Mouse (Mus musculus): Measurements from ENCODE around the gene Cltc. TPM values are rescaled to one million over a fixed set of nuclear protein-coding genes. Genes with fewer than 3 reads are reported as not detected.
A peak's percentile ranks its signal among the peaks of the same experiment; 100 is the strongest.

The Cltc gene
- polyA plus RNA-seq, 1 experiment from 2014 or later: 64.5 TPM

GRCm38 (mm10) chr11:86646885-86647459 is 110.4 kb downstream of the Cltc start:
- TF ChIP-seq EP300 (optimal IDR thresholded peaks at IDR 0.05) (no peak), CTCF (IDR thresholded peaks at IDR 0.05; ENCODE audit: low read depth) (no peak)
- H3K4me2 ChIP-seq (replicated peaks; ENCODE audit: low read depth): no peak overlapping the region
- H3K9me3 ChIP-seq (ENCODE audit: control insufficient read depth, low read length): no peaks in the 10 kb centered on the region
- DNase-seq (ENCODE audit: low spot score) (no peak), ATAC-seq (ENCODE audit: low FRiP score, low TSS enrichment) (no peak)
- H3K27ac ChIP-seq (replicated peaks): peak overlapping the region; percentile 61
- 77% methylated on average over 3 of the region's 3 CpGs for WGBS
- no peaks in the 10 kb centered on the region for H3K36me3 ChIP-seq (ENCODE audit: control insufficient read depth, insufficient read depth, low read length)
- H3K4me3 ChIP-seq (ENCODE audit: low read depth, low read length): no peak overlapping the region
- no peaks in the 10 kb centered on the region for H3K27me3 ChIP-seq (ENCODE audit: control insufficient read depth, insufficient read depth, low read length)
- no peaks in the 10 kb centered on the region for H3K4me1 ChIP-seq (replicated peaks; ENCODE audit: control insufficient read depth, insufficient read depth)
- H3K9ac ChIP-seq (ENCODE audit: low read length): no peak overlapping the region

- TF ChIP-seq CTCF (IDR thresholded peaks at IDR 0.05; ENCODE audit: low read depth) (no peak), EP300 (optimal IDR thresholded peaks at IDR 0.05) (no peak)
- Histone ChIP-seq H3K36me3 (ENCODE audit: control insufficient read depth, insufficient read depth, low read length) (no peaks in the 10 kb centered on the region), H3K4me3 (ENCODE audit: low read depth, low read length) (no peak overlapping the region), H3K4me2 (replicated peaks; ENCODE audit: low read depth) (no peak overlapping the region), H3K9ac (ENCODE audit: low read length) (no peak overlapping the region), H3K27me3 (ENCODE audit: control insufficient read depth, insufficient read depth, low read length) (no peaks in the 10 kb centered on the region), H3K27ac (replicated peaks) (peak overlapping the region; percentile 61), H3K4me1 (replicated peaks; ENCODE audit: control insufficient read depth, insufficient read depth) (no peaks in the 10 kb centered on the region), H3K9me3 (ENCODE audit: control insufficient read depth, low read length) (no peaks in the 10 kb centered on the region)
- 47% methylated on average over 7 of the region's 7 CpGs for WGBS
- DNase-seq (ENCODE audit: low spot score) (peak; percentile 48), ATAC-seq (ENCODE audit: low FRiP score, low TSS enrichment) (peak; percentile 93)
Observed at GRCm38 (mm10) chr11:86646136-86646834, 111.1 kb downstream of the Cltc start.

GRCm38 (mm10) chr11:86644553-86644952 is 112.8 kb downstream of the Cltc start:
- Histone ChIP-seq H3K36me3 (ENCODE audit: control insufficient read depth, insufficient read depth, low read length) (no peaks in the 10 kb centered on the region), H3K27me3 (ENCODE audit: control insufficient read depth, insufficient read depth, low read length) (no peaks in the 10 kb centered on the region), H3K9me3 (ENCODE audit: control insufficient read depth, low read length) (no peaks in the 10 kb centered on the region), H3K4me1 (replicated peaks; ENCODE audit: control insufficient read depth, insufficient read depth) (no peaks in the 10 kb centered on the region), H3K4me3 (ENCODE audit: low read depth, low read length) (no peak overlapping the region), H3K27ac (replicated peaks) (no peak overlapping the region), H3K4me2 (replicated peaks; ENCODE audit: low read depth) (no peak overlapping the region), H3K9ac (ENCODE audit: low read length) (no peak overlapping the region)
- ATAC-seq (ENCODE audit: low FRiP score, low TSS enrichment) (no peak), DNase-seq (ENCODE audit: low spot score) (no peak)
- WGBS: 83% methylated on average over 4 of the region's 4 CpGs
- no peak for TF ChIP-seq CTCF (IDR thresholded peaks at IDR 0.05; ENCODE audit: low read depth)

Other genes starting within 250 kb of the Cltc start
- 40.7 and 42.3 TPM in 2 replicates for gene Rps6kb1, start 212.8 kb downstream of the Cltc start, polyA plus RNA-seq (2015; fragmentation: Nextera tagmentation; extraction: Ambion mirVana)
- 7.6 and 7.8 TPM in 2 replicates for gene Tubd1, start 212.6 kb downstream of the Cltc start, polyA plus RNA-seq (2015; fragmentation: Nextera tagmentation; extraction: Ambion mirVana)
- 162 and 181 TPM in 2 replicates for gene Vmp1, start 73.7 kb downstream of the Cltc start, polyA plus RNA-seq (2015; fragmentation: Nextera tagmentation; extraction: Ambion mirVana)
- 19.4 and 19.8 TPM in 2 replicates for gene Ptrh2, start 73.6 kb downstream of the Cltc start, polyA plus RNA-seq (2015; fragmentation: Nextera tagmentation; extraction: Ambion mirVana)
- gene Dhx40, start 50.2 kb upstream of the Cltc start, polyA plus RNA-seq (2015; fragmentation: Nextera tagmentation; extraction: Ambion mirVana): 12.8 and 13.1 TPM in 2 replicates
- gene Ypel2, start 236.1 kb upstream of the Cltc start, polyA plus RNA-seq (2015; fragmentation: Nextera tagmentation; extraction: Ambion mirVana): 3.9 and 4.0 TPM in 2 replicates

Data from stomach, postnatal 0 days (tissue).